Mouse (Mus musculus): Measurements from ENCODE around the gene Chst13. TPM values are rescaled to one million over a fixed set of nuclear protein-coding genes. Genes with fewer than 3 reads are reported as not detected.
A peak's percentile ranks its signal among the peaks of the same experiment; 100 is the strongest.

The Chst13 gene
- polyA plus RNA-seq, 1 experiment from 2014 or later, result not detected

- Histone ChIP-seq H3K4me3 (ENCODE audit: low read depth, low read length) (no peak overlapping the region), H3K27ac (replicated peaks; ENCODE audit: low read depth, low read length) (no peak overlapping the region; the same call in 1 of the 2 replicates), H3K27me3 (ENCODE audit: control insufficient read depth, insufficient read depth, low read length) (no peaks in the 10 kb centered on the region), H3K4me2 (ENCODE audit: low read depth, low read length) (no peak overlapping the region), H3K9me3 (replicated peaks; ENCODE audit: control insufficient read depth, low read length) (no peaks in the 10 kb centered on the region), H3K4me1 (ENCODE audit: control insufficient read depth, insufficient read depth, low read length) (no peaks in the 10 kb centered on the region), H3K36me3 (replicated peaks; ENCODE audit: control insufficient read depth, insufficient read depth, low read depth, low read length) (no peaks in the 10 kb centered on the region), H3K9ac (replicated peaks; ENCODE audit: low read length) (no peak overlapping the region)
- 71% methylated on average over 2 of the region's 2 CpGs for WGBS
- DNase-seq (ENCODE audit: low spot score) (no peak), ATAC-seq (replicated peaks; ENCODE audit: insufficient number of reproducible peaks, low FRiP score, low TSS enrichment, low read depth) (no peak)
Measured at GRCm38 (mm10) chr6:90359445-90359844, 34.5 kb upstream of the Chst13 start.

DNA sequence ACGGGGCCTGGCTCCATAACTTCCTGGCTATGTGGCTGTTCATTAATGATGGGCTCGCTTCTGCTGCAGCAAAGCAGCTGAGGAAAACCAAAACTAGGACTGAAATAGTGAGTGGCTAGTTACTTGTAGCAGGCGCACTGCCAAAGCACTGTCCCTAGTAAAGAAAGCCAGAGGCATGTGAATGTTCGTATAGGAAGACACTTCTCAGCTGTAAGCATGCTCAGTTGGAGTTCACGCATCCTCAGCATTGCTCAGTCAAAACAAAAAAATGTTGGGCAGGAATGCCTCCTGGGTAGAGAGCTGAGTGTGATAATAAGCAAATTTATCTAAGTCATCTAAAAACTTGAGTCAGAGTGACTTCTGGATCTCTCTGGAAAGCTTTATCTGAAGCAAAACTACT lies 33.2 kb upstream of the Chst13 start:
- Histone ChIP-seq H3K27me3 (ENCODE audit: control insufficient read depth, insufficient read depth, low read length) (no peaks in the 10 kb centered on the region), H3K36me3 (replicated peaks; ENCODE audit: control insufficient read depth, insufficient read depth, low read depth, low read length) (no peaks in the 10 kb centered on the region), H3K27ac (replicated peaks; ENCODE audit: low read depth, low read length) (no peak overlapping the region), H3K9me3 (replicated peaks; ENCODE audit: control insufficient read depth, low read length) (no peaks in the 10 kb centered on the region), H3K4me3 (ENCODE audit: low read depth, low read length) (no peak overlapping the region), H3K4me2 (ENCODE audit: low read depth, low read length) (no peak overlapping the region), H3K4me1 (ENCODE audit: control insufficient read depth, insufficient read depth, low read length) (no peaks in the 10 kb centered on the region), H3K9ac (replicated peaks; ENCODE audit: low read length) (no peak overlapping the region)
- ATAC-seq (replicated peaks; ENCODE audit: insufficient number of reproducible peaks, low FRiP score, low TSS enrichment, low read depth) (no peak), DNase-seq (ENCODE audit: low spot score) (no peak)
- WGBS, result 67% methylated on average over 5 of the region's 5 CpGs

DNA sequence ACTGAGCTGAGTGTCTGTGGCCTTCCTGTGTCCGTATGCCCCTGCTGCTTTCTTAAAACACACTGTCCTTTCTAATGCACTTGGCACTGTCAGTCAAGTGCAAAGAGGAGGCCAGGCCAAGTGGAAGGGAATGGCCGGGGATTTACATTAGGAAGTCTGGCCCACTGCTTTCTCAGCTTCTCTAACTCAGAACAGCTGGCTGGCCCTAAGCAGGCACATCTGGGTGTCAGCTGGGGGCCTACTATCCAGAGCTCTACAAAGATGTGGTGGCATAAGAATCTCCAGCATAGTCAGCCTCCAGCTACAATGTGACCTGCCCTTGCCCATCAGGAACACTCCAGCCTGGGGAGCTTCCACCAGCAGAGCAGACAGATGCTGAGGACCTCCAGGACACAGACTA lies 25.0 kb upstream of the Chst13 start:
- no peak overlapping the region for H3K9ac ChIP-seq (replicated peaks; ENCODE audit: low read length)
- WGBS, result 45% methylated on average over 2 of the region's 2 CpGs
- ATAC-seq (replicated peaks; ENCODE audit: insufficient number of reproducible peaks, low FRiP score, low TSS enrichment, low read depth) (no peak), DNase-seq (ENCODE audit: low spot score) (peak; percentile 43)
- H3K4me2 ChIP-seq (ENCODE audit: low read depth, low read length), result no peak overlapping the region
- no peaks in the 10 kb centered on the region for H3K36me3 ChIP-seq (replicated peaks; ENCODE audit: control insufficient read depth, insufficient read depth, low read depth, low read length)
- no peaks in the 10 kb centered on the region for H3K4me1 ChIP-seq (ENCODE audit: control insufficient read depth, insufficient read depth, low read length)
- H3K27ac ChIP-seq (replicated peaks; ENCODE audit: low read depth, low read length), result no peak overlapping the region
- no peak overlapping the region for H3K4me3 ChIP-seq (ENCODE audit: low read depth, low read length)
- no peaks in the 10 kb centered on the region for H3K27me3 ChIP-seq (ENCODE audit: control insufficient read depth, insufficient read depth, low read length)
- no peaks in the 10 kb centered on the region for H3K9me3 ChIP-seq (replicated peaks; ENCODE audit: control insufficient read depth, low read length)

DNA sequence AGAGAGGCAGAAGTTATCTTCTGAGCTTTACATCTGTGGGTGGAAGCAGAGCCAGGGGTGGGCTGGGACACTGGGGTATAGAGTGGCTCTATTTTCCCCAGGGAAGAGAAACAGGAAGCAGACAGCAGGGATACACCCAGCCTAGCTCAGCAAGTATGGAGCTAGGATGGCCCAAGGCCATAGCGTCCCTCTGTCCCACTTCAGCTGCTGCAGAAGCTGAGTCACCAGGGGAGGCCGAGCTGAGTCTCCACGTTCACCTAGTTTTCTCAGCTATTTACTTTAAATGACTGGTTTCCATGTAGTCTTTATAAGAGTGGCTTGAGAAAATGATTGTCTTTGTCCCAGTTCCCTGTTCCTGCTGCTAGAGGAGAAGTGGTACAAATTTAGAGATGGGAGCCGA lies 23.5 kb upstream of the Chst13 start:
- Histone ChIP-seq H3K4me2 (ENCODE audit: low read depth, low read length) (no peak overlapping the region), H3K9ac (replicated peaks; ENCODE audit: low read length) (no peak overlapping the region), H3K4me3 (ENCODE audit: low read depth, low read length) (no peak overlapping the region), H3K27me3 (ENCODE audit: control insufficient read depth, insufficient read depth, low read length) (no peaks in the 10 kb centered on the region), H3K9me3 (replicated peaks; ENCODE audit: control insufficient read depth, low read length) (no peaks in the 10 kb centered on the region), H3K36me3 (replicated peaks; ENCODE audit: control insufficient read depth, insufficient read depth, low read depth, low read length) (no peaks in the 10 kb centered on the region), H3K4me1 (ENCODE audit: control insufficient read depth, insufficient read depth, low read length) (no peaks in the 10 kb centered on the region), H3K27ac (replicated peaks; ENCODE audit: low read depth, low read length) (no peak overlapping the region)
- DNase-seq (ENCODE audit: low spot score) (no peak), ATAC-seq (replicated peaks; ENCODE audit: insufficient number of reproducible peaks, low FRiP score, low TSS enrichment, low read depth) (no peak)
- 75% methylated on average over 4 of the region's 4 CpGs for WGBS

DNA sequence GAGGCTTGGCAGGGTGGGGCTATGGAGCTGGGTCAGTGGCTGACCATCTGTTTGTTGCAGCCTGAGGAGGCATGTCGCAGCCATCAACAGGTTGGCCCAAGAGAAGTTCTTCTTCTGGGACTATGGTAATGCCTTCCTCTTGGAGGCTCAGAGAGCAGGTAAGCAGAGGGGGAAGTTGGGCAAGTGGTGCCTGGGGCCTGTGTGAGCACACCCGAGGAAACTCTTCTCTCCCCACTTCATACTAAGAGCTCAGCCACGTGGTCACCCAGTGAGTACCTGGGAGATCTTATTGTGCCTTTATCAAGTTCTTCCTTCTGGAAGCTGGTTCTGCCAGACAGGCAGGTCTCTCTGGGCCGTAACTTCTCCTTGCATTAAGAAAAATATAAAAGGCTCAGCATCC lies 22.2 kb upstream of the Chst13 start:
- DNase-seq (ENCODE audit: low spot score), result no peak
- no peak overlapping the region for H3K4me2 ChIP-seq (ENCODE audit: low read depth, low read length)
- H3K9me3 ChIP-seq (replicated peaks; ENCODE audit: control insufficient read depth, low read length), result no peaks in the 10 kb centered on the region
- 84% methylated on average over 4 of the region's 4 CpGs for WGBS
- H3K27ac ChIP-seq (replicated peaks; ENCODE audit: low read depth, low read length), result no peak overlapping the region
- no peak overlapping the region for H3K4me3 ChIP-seq (ENCODE audit: low read depth, low read length)
- no peak overlapping the region for H3K9ac ChIP-seq (replicated peaks; ENCODE audit: low read length)
- no peaks in the 10 kb centered on the region for H3K27me3 ChIP-seq (ENCODE audit: control insufficient read depth, insufficient read depth, low read length)
- no peaks in the 10 kb centered on the region for H3K4me1 ChIP-seq (ENCODE audit: control insufficient read depth, insufficient read depth, low read length)
- ATAC-seq (replicated peaks; ENCODE audit: insufficient number of reproducible peaks, low FRiP score, low TSS enrichment, low read depth), result no peak
- no peaks in the 10 kb centered on the region for H3K36me3 ChIP-seq (replicated peaks; ENCODE audit: control insufficient read depth, insufficient read depth, low read depth, low read length)

DNA sequence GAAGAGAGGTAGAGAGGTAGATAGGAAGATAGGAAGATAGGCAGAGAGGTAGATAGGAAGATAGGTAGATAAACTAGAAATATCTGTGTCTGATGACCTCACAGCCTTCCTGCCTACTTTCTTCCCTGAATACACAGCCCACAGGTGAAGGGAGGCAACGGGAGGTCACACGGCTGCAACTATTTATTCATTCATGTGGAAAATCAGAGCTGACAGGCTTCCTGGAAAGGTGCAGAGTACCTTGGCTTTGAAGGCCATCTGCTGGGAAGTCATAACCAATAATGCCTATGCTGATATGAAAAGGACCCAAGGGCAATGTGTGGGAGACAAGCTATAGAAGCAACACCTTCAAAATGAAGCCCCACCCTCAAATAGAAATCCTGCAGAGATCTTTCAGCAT lies 17.4 kb upstream of the Chst13 start:
- no peaks in the 10 kb centered on the region for H3K4me1 ChIP-seq (ENCODE audit: control insufficient read depth, insufficient read depth, low read length)
- H3K4me3 ChIP-seq (ENCODE audit: low read depth, low read length), result no peak overlapping the region
- ATAC-seq (replicated peaks; ENCODE audit: insufficient number of reproducible peaks, low FRiP score, low TSS enrichment, low read depth) (no peak), DNase-seq (ENCODE audit: low spot score) (no peak)
- no peaks in the 10 kb centered on the region for H3K27me3 ChIP-seq (ENCODE audit: control insufficient read depth, insufficient read depth, low read length)
- no peak overlapping the region for H3K27ac ChIP-seq (replicated peaks; ENCODE audit: low read depth, low read length)
- H3K4me2 ChIP-seq (ENCODE audit: low read depth, low read length), result no peak overlapping the region
- no peak overlapping the region for H3K9ac ChIP-seq (replicated peaks; ENCODE audit: low read length)
- H3K9me3 ChIP-seq (replicated peaks; ENCODE audit: control insufficient read depth, low read length), result no peaks in the 10 kb centered on the region
- H3K36me3 ChIP-seq (replicated peaks; ENCODE audit: control insufficient read depth, insufficient read depth, low read depth, low read length), result no peaks in the 10 kb centered on the region
- WGBS, result 67% methylated on average over 2 of the region's 2 CpGs

DNA sequence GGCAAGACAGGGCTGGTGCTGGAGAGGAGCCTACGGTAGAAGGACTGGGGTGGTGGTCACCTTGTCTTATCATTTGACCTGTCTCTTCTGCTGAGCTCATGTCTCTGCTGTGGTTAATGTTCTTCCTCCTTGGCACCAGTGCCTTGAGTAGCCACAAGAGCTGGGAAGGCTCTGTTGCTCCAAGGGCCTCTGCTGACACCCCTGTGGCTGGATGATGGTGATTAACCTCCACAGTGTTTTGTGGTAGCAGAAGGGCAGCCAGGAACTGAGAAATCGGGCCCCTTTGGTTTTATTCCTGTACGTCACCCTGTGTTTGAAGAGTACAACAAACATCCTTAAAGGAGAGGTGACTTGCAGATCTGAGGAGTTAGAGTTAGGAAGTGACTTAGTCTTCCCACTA lies 9.3 kb upstream of the Chst13 start:
- no peaks in the 10 kb centered on the region for H3K36me3 ChIP-seq (replicated peaks; ENCODE audit: control insufficient read depth, insufficient read depth, low read depth, low read length)
- whole genome bisulfite sequencing, result 88% methylated on average over 3 of the region's 3 CpGs
- H3K4me1 ChIP-seq (ENCODE audit: control insufficient read depth, insufficient read depth, low read length), result no peaks in the 10 kb centered on the region
- no peak overlapping the region for H3K9ac ChIP-seq (replicated peaks; ENCODE audit: low read length)
- no peak overlapping the region for H3K4me2 ChIP-seq (ENCODE audit: low read depth, low read length)
- no peak overlapping the region for H3K4me3 ChIP-seq (ENCODE audit: low read depth, low read length)
- no peaks in the 10 kb centered on the region for H3K27me3 ChIP-seq (ENCODE audit: control insufficient read depth, insufficient read depth, low read length)
- DNase-seq (ENCODE audit: low spot score), result no peak
- H3K27ac ChIP-seq (replicated peaks; ENCODE audit: low read depth, low read length), result no peak overlapping the region
- ATAC-seq (replicated peaks; ENCODE audit: insufficient number of reproducible peaks, low FRiP score, low TSS enrichment, low read depth), result no peak
- H3K9me3 ChIP-seq (replicated peaks; ENCODE audit: control insufficient read depth, low read length), result no peaks in the 10 kb centered on the region

DNA sequence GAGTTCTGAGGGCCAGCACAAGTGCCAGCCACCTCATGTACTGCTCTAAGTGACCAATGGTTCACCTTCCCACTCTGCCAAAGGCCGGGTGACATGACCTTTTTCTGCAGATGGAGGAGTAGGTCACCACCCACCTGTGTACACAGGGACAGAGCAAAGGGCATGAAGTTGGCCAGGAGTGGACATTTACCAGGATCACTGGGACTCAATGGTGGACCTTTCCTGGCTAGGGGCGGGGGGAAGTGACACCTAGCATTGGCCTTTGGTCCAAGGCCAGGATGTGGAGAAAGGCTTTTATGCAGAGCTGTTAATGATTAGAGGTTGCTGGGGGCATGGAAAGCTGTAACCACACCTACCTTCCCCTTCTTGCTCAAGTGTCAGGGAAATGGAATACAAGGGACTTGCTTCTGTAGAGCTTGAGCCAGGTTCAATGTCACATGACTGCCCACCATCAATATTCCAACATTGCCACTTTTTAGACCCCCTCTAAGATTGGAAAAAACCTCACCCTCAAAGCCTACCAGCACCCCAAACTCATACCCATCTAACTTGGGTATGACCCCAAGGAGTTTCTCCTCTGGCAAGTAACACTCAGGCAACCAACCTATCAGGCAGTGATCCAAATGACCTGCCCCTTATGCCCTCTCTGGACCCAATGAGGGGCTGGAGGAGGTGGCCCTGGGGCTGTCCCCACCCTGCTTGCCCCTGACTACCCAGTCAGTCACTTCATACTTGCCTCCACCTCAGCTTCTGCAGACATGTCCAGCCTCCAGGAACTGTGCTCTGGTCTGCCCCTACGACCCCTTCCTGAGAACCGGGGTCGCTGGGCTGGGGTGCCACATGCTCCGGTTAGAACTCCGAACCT lies 7.8 kb upstream of the Chst13 start, which contains the start of gene Uroc1:
Gene Uroc1, plus strand, starts transcription at position 724 of the 865 bp plus-strand sequence.
- Histone ChIP-seq H3K4me2 (ENCODE audit: low read depth, low read length) (no peak within 1 kb of the TSS), H3K27ac (replicated peaks; ENCODE audit: low read depth, low read length) (no peak within 1 kb of the TSS), H3K27me3 (ENCODE audit: control insufficient read depth, insufficient read depth, low read length) (no peaks in the 10 kb centered on the region), H3K36me3 (replicated peaks; ENCODE audit: control insufficient read depth, insufficient read depth, low read depth, low read length) (no peaks in the 10 kb centered on the region), H3K4me3 (ENCODE audit: low read depth, low read length) (no peak within 1 kb of the TSS), H3K4me1 (ENCODE audit: control insufficient read depth, insufficient read depth, low read length) (no peaks in the 10 kb centered on the region), H3K9me3 (replicated peaks; ENCODE audit: control insufficient read depth, low read length) (no peaks in the 10 kb centered on the region), H3K9ac (replicated peaks; ENCODE audit: low read length) (no peak within 1 kb of the TSS)
- DNase-seq (ENCODE audit: low spot score) (no peak), ATAC-seq (replicated peaks; ENCODE audit: insufficient number of reproducible peaks, low FRiP score, low TSS enrichment, low read depth) (no peak)
- WGBS, result 83% methylated on average over 7 of the region's 7 CpGs
